Mouse (Mus musculus) layer of hippocampus, adult 9-11 months (tissue): ENCODE measurements at regions not wholly inside any gene's neighbourhood (a gene's known extent, or its start where the extent isn't known, plus 50 kb on each side); places are given as distances from the start of the nearest gene placed in this dataset.

Experiments used
- DNase-seq: peaks from one replicate; pipeline ENCODE4 v3.0.0; 2022

DNA sequence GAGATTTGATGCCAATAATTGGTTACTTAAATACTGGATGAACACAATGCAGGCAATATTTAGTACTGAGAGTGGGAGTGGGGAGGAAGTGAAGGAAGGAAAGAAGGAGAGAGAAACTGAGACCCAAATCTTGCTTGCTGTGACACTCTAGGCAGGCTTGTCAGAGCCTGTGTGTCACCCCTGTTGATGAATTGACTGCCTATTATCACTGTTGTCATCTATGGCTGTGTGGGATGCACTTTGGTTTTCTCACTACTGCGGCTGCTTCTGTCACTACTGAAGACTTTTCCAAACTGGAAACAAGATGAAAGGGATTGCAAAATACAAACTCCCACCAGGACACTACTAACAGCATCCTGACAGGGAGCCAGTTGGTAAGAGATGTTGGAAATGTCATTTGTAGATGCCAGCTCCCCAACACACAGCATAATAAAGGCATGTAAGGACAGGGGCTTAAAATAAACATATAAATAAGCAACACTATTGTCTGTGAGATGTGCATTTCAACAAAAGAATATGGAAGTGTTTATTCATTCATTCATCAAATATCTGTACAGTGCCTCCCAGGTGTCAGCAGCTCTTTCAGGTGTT lies 207.0 kb upstream of the Ufl1 start:
- peak; percentile 5 for DNase-seq

DNA sequence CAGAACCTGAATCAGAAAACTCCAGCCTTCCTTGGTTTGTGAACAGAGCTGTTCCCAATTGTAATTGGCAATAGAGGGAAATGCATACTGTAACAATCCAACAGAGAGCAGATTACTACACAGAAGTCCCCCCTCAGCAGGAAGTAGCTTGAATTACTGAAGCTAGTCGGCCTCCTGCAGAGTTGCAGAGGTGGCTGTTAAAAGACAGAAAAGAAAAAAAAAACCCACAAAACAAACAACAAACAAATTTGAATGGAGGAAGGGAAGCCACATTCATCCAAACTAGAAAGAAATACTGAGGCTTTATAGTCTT lies 202.0 kb upstream of the Ufl1 start:
- no peak for DNase-seq

DNA sequence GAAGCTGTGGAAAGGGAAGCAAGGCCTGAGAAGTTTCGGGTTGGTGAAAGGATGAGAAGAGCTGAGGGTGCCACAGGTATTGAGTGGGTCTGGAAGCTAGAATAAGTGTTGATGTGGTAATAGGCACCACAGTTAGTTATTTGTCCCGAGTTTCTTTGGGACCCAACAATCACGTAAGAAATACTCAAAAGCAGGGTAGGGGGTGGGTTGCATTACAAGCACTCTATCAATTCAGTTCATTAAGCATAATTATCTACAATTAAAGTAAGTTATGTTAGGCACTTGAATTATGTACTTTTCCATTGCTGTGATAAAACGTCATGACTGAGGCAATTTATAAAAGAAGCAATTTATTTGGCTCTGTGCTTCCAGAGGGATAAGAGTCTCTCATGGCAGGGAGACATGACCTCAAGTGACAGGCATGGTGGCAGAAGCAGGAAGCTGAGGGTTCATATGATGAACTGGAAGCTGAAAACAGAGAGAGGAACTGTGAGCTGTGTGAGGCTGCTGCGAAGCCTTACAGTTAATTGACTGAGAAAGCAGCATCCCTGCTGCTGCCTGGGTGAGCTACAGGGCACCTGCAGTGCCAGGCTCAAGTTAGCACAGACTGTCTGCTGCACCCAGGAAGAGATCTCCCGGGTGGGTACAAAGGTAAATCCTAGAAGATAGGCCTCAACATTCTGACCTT lies 201.5 kb upstream of the Ufl1 start:
- no peak for DNase-seq

DNA sequence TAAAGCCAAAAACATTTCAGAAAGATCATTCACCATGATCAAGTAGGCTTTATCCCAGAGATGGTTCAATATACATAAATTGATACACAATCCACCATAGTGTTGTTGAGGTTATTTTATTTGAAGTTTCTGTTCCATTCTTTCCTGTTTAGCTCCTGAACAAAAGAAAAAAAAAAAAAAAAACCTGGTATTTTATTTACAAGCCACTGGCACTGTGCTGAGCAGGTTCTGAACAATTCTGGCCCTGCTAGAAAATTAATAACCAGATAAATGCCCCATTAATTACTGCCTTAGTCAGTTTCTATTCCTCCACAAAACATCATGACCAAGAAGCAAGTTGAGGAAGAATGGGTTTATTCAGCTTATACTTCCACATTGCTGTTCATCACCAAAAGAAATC lies 191.4 kb upstream of the Ufl1 start:
- DNase-seq: no peak

DNA sequence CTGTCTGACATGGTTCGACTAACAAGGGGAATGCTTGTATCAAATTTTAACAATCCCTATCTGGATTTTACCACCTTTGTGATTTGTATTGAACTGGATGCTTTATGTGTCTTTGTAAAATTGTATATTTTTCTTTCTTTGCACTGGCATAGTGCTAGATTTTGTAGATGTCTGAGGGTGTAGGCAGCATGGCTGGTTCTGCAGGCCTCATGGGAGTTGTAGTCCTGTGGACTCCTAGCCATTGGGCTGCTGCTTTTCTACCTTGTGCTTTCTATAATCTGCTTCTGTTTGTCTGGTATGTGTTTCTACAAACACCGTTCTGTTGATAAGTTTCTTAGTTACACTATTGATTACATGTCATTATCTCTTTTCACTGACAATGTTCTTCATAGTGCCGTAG lies 184.9 kb upstream of the Ufl1 start:
- no peak for DNase-seq

DNA sequence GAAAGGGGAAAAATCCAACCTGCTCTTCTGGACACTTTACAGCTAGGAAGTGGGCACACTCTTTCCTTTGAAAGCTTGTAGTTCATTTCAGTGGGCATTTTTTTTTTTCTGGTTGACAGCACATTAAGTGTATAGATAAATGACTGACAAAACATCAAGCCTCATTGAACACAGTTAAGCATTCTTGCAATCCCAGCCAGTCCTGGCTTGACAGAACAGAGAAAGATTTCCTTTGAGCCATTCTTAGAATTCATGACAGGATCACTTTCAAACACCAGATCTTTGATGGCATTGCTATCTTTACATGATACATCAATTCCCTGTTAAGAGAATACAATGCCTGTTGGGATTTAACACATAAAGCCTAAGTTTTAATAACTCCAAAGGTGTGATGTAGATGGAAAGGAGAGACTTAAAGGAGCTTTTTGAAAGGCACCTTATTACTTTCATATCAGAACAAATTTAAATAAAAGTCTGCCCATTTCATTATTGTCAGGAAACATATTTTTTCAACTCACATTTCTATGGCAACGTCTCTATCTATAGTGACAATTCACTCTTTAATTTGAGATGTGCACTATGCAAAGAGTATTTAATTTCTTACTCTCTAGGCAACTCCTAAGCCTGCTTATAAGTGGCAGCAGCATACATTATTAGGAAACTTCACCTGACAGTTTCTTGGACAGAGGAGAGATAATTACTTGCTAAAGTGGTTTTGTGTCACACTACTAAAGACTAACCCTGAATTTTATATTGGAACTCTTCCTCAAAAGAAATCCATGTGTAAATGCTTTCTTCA lies 183.4 kb upstream of the Ufl1 start:
- DNase-seq: no peak

DNA sequence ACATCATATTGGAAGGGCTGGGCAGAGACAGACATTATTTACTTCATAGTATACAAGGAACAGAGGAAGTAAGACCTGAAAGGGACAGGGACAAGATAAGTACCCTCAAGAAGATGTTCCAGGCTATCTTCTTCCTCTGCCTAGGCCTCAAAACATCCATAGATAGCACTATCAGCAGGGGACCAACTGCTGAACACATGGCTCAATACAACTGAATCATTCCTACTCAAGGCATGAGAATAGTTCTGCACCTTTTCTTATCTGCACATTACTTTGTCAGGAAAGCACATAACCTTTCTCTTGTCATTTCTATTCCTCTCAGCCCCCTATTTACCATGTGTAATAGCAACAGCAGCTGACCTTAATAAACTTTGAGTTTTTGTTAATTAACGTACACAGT lies 182.4 kb upstream of the Ufl1 start:
- no peak for DNase-seq

DNA sequence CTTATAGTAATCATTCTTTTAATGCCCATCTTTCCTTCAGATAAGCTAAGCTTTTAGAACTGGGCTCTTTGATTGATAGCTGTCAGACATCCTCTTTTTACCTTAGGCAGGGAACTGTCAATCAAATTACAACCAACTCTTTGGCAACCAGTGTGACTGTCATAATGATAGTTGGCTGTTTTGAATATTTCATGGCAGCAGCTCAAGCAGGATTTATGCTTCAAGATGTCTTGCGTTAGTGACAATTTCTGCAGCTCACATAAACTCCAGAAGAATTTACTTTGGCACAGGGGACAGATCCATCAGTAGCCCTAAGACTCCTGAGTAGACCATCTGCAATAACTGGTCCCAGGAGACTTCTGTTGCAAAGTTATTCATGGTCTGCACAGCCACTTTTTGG lies 178.5 kb upstream of the Ufl1 start:
- DNase-seq: no peak

DNA sequence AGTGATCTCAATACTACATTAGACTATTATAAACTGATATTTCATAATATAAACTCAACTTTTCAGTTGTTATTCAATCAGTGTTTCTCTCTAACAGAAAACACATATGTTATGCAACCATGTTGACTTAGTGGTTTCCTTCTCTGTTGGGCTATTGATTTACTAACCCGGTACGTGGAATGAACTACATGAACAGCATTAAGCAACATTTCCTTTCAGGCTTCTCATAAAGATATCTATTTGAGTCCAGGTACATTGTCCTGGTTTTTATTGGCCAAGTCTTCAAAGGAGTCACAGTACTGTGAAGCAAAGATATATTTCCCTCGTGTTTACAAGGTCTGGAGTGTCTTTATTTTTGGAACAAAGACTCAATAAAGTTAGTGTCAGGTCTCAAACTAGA lies 173.1 kb upstream of the Ufl1 start:
- DNase-seq: no peak

DNA sequence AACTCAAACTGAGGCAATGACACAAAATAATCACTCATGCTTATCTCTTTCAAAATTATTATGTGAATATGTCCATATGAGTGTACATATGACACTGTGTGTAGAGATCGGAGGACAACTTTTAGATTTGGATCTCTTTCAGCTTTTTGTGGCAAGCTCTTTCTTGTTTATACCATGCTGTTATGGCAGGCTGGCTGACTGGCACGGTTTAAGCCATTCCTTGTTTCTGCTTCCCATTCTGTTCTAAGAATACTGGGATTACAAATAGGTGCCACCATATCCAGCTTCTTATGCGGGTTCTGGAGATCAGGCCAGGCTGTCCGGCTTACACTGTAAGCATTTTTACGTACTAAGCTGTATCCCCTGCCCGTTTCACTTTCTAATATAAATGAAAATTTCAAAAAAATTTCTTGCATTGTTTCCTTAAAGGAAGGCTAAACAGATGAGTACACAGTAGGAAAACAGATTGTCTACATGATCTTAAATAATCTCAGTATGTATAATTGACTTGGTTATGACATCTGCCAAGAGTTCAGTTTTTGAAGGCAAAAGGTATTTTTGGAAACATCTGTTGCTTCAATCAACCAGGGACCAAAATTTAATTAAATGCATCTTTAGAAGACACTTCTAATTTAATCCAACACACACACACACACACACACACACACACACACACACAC lies 171.6 kb upstream of the Ufl1 start:
- no peak for DNase-seq

DNA sequence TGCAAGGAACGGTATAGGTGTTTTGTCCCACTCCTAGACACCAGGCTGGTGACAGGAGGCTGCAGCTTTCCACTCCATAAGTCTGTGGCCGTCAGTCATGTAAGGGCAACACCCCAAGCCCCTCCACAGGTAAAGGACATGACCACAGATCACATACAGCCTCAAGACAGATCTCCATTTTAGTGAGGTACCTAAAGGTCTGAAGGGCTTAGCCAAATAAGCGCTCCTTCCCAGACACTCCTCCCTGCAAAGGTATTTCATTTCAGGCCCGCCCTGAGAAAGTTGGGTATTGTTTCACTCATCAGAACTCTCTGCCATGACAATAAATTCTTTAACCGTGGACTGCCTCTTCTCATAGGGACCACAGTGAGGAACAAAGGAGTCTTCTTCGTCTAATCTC lies 170.2 kb upstream of the Ufl1 start:
- DNase-seq: no peak

DNA sequence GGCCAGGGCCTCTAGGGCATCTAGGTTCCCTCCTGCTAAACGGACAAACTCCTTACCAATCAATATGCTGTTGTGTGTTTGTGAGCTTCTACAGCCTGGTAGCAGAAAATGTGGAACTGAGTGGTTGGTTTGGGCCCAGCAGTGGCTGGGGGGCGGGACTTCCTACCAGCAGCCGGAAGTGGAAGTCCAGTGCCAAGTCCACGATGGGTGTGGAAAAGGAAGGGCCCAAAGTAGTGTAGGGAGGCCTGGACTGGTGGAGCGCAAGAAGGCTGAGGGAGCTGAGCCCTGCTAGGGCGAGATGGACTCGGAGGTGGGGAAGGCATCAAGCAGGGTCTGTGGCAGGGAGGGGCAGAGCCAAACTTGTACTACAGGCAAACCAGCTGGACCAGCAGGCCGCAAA lies 150.6 kb upstream of the Ufl1 start:
- DNase-seq: no peak

DNA sequence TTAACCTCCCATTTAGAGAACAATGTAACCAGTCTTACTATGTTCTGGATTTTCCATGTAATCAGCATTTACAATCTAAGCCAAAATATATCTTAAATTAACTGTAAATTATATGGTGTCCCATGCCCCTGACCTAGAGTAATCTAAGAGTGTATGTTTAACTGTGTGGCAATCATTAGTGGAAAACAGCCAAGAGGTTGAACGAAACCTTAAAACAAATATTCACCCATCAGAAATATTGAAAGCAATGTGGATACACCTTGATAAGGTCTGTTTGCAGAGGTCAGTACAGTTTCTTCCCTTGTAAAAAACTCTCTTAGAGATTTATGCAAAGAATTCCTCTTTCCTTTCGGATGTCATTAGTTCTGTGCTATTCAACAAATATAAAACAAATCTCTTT lies 134.7 kb upstream of the Ufl1 start:
- DNase-seq: no peak

DNA sequence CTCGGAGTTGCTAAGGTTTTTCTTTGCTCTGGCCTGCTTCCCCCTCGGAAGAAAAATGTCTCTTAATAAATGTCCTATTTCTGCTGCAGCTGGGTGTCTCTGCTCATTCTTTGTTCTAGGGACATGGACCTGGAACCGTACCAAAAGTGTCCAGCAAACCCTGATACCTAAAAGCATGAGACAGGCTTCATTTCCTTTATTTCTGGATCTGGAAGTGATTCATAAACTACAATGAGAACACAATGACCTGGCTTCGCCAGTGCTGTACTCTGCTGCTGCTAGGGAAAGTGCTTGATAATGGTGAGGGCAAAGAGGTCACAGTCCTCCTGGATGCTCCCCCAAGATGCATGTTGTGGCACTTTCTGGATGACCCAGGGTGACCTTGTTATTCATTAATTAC lies 128.8 kb upstream of the Ufl1 start:
- DNase-seq: no peak

DNA sequence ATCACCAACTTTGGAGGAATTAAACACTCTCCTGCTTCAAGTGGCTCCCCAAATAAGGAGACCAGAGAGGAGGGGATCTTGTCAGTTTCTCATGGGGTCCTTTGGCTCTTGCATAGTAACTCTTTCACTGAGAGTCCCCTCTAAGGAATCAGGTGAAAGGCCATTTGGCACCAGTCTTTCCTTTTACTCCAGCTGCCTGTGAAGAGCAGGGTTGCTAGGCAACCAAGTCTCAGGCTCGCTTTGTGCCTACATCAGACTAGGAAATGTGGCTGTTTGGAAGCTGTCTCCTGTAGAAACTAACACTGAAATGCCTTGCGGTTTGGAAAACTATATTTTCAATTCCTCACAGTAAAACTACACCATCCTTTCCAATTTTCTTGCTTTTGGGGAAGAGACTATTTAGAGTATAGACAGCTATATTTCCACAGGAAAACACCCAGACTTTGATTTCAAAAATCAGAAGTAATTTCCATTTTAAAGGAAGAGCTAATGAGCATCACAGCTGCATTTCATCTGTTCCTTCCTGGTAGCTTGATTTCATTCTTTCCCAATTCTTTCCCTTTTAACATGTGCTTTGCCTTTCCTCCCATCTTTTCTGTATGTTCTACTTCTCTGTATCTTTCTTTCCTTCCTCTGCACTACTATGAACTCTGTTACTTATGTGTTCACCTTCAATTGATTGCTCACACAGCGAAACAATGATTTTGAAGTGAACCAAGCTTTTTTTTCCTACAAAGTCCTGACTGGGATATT lies 127.3 kb upstream of the Ufl1 start:
- DNase-seq: peak; percentile 79

DNA sequence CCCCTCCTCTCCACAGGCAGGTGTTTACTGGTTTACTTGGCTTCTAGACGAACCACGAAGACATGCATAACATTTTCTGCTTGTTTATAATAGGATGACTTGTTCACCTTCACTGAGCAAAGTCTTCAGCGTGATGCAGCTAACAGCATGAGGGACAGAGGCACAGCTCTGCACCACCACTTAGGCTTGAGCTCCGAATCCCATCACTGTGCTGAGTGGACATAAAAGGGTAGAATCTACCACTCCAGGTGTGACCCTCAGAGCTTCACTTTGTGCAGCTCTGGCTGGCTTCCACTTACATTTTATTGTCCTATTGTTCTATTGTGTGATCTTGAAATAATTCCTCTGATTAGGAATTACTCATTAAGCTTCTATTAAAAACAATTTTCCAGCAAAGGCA lies 126.2 kb upstream of the Ufl1 start:
- no peak for DNase-seq

DNA sequence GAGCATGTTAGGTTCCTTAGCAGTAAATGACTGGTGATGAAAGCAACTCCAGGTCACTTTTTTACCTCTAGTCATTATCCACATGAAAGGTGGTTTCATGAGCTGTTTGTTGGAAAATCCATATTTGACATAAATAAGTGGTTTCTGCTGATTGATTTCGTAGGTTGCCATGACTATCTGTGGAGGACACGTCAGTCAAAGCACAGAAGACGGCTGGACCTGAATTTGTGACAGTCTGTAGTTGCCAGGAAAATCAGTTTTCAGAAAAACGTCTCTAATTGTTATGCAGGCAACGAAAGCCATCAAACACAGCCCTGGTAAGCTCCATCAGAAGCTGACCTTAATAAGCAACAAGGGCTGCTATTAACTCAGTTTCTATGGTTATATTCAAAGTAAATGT lies 107.9 kb upstream of the Ufl1 start:
- peak; percentile 4 for DNase-seq

DNA sequence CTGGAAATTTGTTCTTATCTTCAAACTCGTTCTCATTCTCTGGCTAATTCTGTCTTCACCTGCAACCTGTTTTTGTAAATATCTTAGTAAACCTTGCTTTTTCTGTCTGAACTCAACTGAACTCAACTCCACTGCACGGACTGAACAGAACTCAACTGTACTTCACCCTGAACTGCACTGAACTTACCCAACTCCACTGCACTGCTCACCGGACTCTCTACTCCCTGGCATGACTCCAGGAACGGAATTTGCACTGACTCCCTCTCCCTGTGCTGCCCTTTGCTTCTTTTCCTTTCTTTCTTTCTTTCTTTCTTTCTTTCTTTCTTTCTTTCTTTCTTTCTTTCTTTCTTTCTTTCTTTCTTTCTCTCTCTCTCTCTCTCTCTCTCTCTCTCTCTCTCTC lies 90.4 kb upstream of the Ufl1 start:
- no peak for DNase-seq

DNA sequence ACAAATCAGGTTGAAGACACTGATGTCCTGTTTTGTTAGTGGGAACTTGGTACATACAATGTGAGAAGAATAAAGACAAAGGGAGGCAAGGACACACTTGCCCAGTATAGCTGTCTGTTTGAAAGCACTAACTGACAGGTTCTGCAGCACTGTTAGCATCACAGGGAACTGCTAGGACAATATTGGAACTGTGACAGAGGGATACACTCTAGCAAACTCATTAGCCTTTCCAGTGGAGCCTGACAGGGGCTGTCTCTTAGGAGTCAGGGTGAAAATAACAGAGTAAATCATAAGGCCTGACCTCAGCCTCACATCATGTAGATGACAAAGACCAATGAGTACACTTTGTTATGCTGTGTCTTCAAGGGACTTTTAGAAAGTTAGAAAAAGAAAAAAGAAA lies 82.8 kb upstream of the Ufl1 start:
- DNase-seq: no peak

DNA sequence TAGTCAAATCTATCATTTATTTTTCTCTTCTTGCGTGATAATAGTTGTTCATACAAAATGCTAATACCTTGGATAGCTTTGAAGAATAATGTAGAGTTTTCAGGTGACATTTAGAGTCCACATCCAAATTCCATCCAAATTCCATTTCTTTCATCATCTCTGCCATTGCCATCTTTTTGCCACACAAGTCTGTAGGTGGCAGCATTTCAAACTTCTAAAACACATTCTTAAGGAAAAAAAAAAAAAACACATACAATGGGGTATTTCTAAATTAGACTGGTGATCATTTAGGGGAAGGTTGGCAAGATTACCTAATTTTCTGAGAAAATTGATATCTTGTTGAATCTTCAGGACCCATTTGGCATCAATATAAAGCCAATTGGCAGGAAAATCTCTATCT lies 56.0 kb upstream of the Ufl1 start:
- no peak for DNase-seq
